Mouse (Mus musculus): ENCODE results near the gene Eef1akmt3.
"Not testable (repeated sequence)": the region's sequence is repeated elsewhere in the genome, so short reads cannot be mapped to it uniquely, and the experiment has no call there.

Eef1akmt3 gene

GRCm38 (mm10) chr10:127071203-127071602, 29.9 kb upstream of the Eef1akmt3 start:
- in situ Hi-C loops (cut with MboI, MseI) = no loop called here

GRCm38 (mm10) chr10:127070190-127071121, 29.1 kb upstream of the Eef1akmt3 start, which contains the start of gene Tspan31:
TSS of gene Tspan31 (minus strand) at chr10:127070264.
- in situ Hi-C loops (cut with MboI, MseI) = no loop called here

DNA sequence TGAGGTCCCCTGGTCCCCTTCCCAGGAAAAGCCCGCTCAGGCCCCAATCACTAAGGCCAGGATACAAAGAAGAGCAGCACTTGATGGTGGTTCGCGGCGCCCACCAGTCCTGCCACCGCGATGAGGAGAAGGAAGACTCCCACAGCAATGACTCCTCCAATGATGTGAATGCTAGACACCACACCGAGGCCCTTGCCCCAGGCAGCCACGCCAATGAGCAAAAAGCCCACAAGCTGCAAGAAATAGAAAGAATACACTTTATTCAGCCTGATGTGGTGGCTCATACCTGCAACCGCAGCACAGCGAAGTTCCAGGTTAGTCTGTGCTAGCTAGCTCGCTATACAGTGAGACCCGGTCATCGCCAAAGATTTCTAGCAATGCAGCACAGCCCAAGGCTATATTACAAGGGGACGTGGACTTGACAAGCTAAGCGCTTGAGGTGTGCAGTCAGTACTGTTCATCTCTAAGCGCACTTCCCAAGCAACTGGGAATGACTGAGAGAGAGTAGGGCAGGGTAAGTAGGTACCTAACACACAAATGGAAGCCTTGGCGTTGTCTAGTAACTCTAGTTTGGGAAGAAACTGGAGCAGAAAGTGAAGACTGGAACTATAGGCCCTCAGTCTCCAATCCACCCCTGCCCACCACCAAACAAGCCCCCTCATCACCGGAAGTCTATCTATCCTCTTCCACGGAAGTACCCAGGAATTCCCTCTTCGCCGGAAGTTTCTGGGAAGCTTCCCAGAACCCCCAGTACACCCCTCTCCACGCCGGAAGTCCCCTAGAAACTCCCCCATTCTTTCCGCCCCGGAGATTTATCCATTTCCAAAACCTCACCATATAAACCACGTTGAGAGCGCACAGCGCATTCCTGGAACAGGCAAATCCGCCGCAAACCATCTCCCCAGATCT, 28.2 kb upstream of the Eef1akmt3 start:
- in situ Hi-C loops (cut with MboI, MseI) = no loop called here

DNA sequence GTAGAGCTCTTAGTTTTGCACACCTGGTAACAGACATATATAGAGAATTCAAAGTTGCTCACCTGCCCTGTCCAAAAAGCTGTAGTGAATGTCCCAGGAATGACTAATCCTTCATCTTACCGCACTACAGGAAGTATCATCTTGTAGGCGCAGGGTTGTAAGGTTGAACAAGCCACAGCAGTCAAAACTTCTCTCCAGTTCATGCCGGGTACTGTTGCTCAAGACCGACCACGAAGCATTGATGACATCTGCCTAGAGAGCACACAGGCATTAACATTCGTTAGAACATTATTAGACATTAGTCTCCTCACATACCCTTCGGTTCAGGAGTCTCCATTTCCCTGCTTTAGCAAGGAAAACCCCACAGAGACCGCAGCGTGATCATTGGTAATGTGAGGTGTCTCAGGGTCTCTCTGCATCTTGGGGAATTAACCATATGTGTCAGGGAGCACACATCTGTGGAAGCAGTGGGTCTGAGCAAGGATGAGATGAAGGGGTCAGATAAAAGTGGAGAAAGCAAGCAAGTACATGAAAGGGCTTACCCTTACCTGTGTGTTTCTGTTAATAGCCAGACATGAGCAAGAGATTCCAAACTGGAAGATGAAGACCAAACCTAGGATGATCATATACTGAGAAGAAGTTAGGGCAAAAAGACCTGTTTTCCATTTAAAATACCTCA, 27.2 kb upstream of the Eef1akmt3 start:
- in situ Hi-C loops (cut with MboI, MseI) = no loop called here

DNA sequence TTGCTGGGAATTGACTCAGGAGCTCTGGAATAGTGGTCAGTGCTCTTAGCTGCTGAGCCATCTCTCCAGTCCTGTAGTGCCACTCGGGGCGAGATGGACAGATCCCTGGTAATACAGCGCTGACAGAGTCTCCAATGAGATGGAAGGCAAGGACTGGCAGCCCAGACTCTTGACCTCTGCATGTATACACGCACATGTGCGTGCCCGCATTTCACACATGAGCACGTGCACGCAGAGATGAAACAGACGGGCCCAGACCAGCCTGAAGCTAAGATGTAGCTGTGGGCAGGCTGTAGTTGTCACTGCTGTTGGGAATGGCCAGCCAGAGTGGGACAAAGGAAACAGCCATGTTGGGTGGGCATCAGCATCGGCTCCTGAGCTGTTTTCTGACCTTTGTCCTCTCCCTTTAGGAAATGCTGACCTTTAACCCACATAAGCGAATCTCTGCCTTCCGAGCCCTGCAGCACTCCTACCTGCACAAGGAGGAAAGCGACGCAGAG, 25.3 kb upstream of the Eef1akmt3 start:
- in situ Hi-C loops (cut with MboI, MseI) = no loop called here

GRCm38 (mm10) chr10:127065981-127066380, 24.7 kb upstream of the Eef1akmt3 start:
- in situ Hi-C loops (cut with MboI, MseI) = no loop called here

- in situ Hi-C loops (cut with MboI, MseI) = no loop called here
Measured at GRCm38 (mm10) chr10:127063913-127064870, 22.9 kb upstream of the Eef1akmt3 start.

GRCm38 (mm10) chr10:127063239-127063872, 22.0 kb upstream of the Eef1akmt3 start, which contains the start of gene Cdk4:
TSS of gene Cdk4 (plus strand) at chr10:127063534.
- in situ Hi-C loops (cut with MboI, MseI) = no loop called here

DNA sequence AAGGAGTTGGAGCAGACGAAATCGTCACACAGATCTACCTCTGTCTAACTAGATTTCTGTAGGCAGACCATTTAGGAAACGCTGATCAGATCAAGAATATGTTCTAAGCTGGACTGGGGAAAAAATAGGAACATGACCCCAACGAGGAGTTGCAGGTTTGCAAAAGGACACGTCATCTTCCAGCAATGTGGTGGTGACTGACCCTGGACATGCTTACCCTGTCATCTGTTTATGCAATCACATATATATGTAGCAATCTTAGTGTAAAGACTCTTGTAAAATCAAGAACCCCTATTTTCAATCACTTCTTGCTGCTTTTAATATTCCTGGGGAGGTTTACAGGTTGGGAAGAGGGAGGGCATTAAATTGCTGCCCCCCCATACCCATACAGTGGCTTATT, 21.2 kb upstream of the Eef1akmt3 start:
- in situ Hi-C loops (cut with MboI, MseI) = no loop called here

DNA sequence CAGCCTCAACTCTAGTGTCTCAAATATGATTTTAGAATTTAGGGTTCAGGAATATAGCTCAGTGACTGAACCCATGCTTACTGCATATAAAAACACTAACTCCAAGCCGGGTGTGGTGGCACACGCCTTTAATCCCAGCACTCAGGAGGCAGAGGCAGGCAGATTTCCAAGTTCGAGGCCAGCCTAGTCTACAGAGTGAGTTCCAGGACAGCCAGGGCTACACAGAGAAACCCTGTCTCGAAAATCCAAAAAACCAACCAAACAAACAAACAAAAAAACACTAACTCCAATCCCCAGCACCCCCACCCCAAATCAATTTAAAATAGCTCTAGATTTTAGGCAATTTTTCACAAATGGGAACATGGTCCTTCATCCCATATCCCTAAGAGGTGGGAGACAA, 20.8 kb upstream of the Eef1akmt3 start:
- in situ Hi-C loops (cut with MboI, MseI) = not testable (repeated sequence)

DNA sequence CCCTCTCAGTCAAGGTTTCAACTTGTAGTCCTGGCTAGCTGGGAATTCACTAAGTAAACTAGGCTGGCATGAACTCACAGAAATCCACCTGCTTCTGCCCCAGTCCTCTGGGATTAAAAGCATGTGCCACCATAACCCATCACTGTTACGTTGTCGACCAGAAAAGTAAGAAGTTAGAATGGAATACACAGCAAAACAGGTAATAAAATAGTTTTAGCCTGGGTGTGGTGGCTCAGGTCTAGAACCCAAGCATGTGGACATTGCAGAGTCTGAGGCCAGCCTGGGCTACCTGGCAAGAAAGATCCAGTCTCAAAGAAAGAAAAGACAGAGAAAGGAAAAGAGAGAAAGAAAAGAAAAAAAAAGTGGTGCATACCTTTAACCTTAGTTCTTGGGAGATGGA, 20.2 kb upstream of the Eef1akmt3 start:
- in situ Hi-C loops (cut with MboI, MseI) = no loop called here

DNA sequence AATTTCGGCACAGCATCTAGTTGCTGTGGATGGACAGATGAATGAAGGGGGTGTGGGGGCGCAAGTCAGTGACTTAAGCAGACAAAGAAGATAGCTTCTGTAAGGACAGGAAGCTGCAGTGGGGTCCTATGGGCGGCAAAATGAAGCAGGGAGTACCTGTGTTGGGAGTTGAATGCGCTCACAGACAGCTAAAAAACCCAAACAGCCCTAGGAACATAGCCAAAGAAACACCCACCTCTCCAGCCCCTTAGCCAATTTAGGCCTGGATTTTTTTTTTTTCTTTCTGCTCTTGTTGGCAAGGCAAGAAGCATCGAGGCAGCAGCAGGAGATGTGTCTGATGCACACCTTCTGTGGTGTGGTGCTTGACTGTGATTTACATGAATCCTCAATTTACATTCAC, 19.8 kb upstream of the Eef1akmt3 start:
- in situ Hi-C loops (cut with MboI, MseI) = no loop called here

GRCm38 (mm10) chr10:127059968-127060916, 18.9 kb upstream of the Eef1akmt3 start, which contains the start of gene March9:
TSS of gene March9 (minus strand) at chr10:127060184.
- in situ Hi-C loops (cut with MboI, MseI) = no loop called here

DNA sequence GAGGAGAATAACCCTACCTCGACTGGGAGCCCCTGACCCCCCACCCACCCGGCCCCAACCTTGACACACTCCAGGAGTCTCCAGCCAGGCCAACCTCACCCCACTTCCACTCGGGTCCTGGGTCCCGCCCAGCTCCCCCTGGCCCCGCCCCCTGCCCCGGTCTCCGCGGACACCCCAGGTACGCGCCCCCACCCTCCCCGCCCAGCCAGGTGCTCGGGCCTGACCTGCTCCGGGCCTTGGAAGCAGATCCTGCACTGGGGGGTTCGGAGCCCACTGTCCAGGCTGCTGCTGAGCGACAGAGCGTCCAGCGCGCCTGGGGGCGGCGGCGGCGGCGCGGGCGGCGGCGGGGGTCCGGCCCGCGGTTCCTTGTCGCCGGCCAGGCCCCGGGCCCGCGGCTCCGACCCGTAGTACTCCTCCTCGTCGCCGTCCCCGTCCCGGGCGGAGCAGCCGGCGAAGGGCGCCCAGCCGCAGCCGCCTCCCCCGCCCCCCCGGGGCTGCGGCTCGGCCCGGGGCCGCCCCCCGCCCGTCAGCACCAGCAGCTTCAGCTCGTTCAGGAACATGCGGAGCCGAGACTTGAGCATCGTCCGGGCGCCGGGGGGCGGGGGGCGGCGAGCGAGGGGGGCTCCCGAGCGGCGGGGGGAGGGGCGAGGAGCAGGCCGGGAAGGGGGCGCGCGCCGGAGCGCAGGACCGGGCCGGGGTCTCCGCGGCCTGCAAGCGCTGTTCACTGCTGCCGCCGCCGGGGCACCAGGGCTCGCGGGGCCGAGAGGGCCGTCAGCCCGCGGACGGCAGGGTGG, 18.1 kb upstream of the Eef1akmt3 start:
- in situ Hi-C loops (cut with MboI, MseI) = no loop called here

GRCm38 (mm10) chr10:127058708-127059107, 17.4 kb upstream of the Eef1akmt3 start:
- in situ Hi-C loops (cut with MboI, MseI) = no loop called here

- in situ Hi-C loops (cut with MboI, MseI) = no loop called here
Measured at GRCm38 (mm10) chr10:127058161-127058560, 16.8 kb upstream of the Eef1akmt3 start.

- in situ Hi-C loops (cut with MboI, MseI) = no loop called here
Measured at GRCm38 (mm10) chr10:127056490-127056889, 15.2 kb upstream of the Eef1akmt3 start.

DNA sequence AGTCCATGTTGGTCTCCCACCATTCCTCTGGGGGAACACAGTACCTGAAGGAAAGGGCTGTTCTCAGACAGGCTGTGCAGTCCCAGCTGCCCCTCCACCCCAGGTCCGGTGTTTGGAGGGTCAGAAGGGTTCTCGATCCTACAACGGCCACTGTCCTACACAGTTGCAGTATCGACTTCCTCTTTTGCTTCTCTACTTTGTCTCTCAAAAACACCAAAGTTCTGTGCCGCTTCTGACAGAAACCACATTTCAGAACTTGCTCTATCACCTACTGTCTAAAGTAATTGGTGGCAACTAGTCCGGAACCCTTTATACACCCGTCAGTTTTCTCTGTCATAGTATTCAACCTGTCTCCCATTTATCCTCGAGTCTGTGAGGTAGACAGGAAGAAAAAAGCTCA, 14.1 kb upstream of the Eef1akmt3 start:
- in situ Hi-C loops (cut with MboI, MseI) = no loop called here

Data from regulatory T cell (primary cell).